Mouse (Mus musculus) G1E (cell line): ENCODE measurements around the gene Paqr9.

ENCODE experiments used
- CTCF ChIP-seq: IDR thresholded peaks from 2 replicates; pipeline ENCODE4 v1.5.1; 2012; ENCODE audit warnings: low read depth, low read length, inconsistent platforms, mixed read lengths
- POLR2AphosphoS5 ChIP-seq: IDR thresholded peaks from 2 replicates; pipeline ENCODE4 v1.6.1; 2012; ENCODE audit warnings: low read depth, low read length, inconsistent platforms; ENCODE audit not compliant: insufficient replicate concordance

- TF ChIP-seq CTCF (no peak), POLR2AphosphoS5 (no peak)
These were observed 9.6 kb upstream of the Paqr9 start for GRCm38 (mm10) chr9:95549626-95550411.
